Mouse (Mus musculus) right cerebral cortex, adult 18-20 months (tissue): ENCODE data around the gene Sync.

Source experiments
- DNase-seq: peaks from one replicate; pipeline ENCODE4 v3.0.0; 2022; ENCODE audit warnings: mixed read lengths

Gene Sync

GRCm38 (mm10) chr4:129307936-129308335 lies 20.5 kb downstream of the Sync start:
- no peak for DNase-seq

DNA sequence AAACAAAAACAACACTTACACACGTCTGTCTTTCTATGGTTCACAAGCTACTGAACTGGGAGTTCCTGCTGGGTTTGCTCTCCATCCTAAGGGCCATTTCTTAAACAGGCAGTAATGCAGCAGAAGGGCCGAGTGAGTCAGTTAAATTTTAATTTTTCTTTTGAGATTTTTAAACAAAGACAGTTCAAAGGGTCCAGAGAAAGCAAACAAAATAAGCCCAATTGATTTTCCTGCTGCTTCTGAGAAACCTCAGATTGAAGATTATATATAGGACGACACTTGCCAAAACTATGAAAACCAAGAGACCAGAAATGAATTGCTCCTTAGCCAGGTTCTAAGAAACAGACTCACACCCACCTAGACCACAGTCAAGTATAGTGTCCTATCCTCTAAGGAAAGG lies 26.5 kb downstream of the Sync start:
- DNase-seq = no peak

DNA sequence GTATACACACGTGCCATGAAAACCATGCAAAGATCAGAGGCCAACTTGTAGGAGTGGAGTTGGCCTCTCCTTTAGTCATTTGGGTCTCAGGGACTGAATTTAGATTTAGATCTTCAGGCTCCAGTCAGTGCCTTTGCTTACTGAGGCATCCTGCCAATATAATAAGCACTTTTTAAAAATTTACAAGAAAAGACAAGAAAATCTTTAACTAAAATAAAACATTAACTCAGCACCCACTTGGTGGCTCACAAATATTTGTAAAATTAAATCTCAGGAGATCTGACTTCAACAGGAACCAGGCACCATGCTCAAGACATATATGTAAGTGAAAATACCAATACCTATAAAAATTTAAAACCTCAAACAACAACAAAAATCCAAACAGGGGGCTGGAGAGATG lies 33.5 kb downstream of the Sync start:
- DNase-seq = no peak

- DNase-seq = peak; percentile 18
Measured at GRCm38 (mm10) chr4:129322042-129322441, 34.6 kb downstream of the Sync start.

DNA sequence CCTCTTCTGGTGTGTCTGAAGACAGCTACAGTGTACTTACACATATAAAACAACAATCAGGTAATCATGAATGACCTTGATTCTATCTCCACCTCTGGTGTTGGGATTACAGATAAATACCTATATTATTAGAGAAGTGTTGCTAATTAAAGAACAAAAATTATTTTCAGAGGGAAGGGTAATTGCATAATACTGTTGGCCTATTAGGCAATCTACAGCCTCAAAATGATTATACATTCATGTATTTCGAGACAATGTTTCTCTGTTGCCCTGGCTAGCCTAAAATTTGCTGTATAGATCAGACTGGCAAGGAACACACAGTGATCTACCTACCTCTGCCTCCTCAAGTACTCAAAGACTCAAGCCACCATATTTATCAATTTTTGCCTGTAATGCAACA lies 36.1 kb downstream of the Sync start:
- DNase-seq = no peak

GRCm38 (mm10) chr4:129324756-129325155 lies 37.3 kb downstream of the Sync start:
- peak; percentile 39 for DNase-seq

GRCm38 (mm10) chr4:129326191-129326590 lies 38.8 kb downstream of the Sync start:
- no peak for DNase-seq

- no peak for DNase-seq
Measured at GRCm38 (mm10) chr4:129332846-129333245, 45.4 kb downstream of the Sync start.

DNA sequence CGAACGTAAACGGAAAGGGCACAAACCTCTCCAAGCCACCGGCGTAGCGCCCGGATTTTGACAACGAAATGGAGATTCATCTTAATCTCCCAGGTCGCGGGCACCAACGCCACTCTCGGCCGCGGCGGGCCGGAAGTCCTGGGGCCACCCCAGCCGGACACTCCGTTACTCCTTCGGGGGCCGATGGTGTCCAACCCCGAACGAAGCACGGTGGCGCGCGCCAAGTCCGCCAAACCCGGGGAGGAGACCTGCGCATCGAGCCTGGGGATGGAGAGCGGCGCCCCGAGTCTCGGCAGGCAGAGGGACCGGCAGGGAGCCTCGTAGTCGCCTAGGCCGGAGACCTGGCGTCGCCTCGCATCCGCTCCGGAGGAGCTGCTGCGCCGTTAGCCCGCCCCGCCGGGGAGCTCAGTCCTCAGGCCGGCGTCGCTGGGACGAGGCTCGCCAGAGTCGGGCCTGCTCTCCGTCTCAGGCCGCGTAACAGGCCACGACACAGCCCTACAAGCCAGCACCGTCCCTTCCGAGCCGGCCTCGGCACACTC lies 47.3 kb downstream of the Sync start:
- DNase-seq = no peak

- DNase-seq = peak; percentile 96
Measured at GRCm38 (mm10) chr4:129335216-129336074, 48.0 kb downstream of the Sync start, which contains the start of the genes Rbbp4 and Zbtb8os. Gene Rbbp4 (minus strand): TSS chr4:129335370. Gene Zbtb8os (plus strand): TSS chr4:129335695.

GRCm38 (mm10) chr4:129336291-129336690 lies 48.9 kb downstream of the Sync start:
- DNase-seq = no peak

DNA sequence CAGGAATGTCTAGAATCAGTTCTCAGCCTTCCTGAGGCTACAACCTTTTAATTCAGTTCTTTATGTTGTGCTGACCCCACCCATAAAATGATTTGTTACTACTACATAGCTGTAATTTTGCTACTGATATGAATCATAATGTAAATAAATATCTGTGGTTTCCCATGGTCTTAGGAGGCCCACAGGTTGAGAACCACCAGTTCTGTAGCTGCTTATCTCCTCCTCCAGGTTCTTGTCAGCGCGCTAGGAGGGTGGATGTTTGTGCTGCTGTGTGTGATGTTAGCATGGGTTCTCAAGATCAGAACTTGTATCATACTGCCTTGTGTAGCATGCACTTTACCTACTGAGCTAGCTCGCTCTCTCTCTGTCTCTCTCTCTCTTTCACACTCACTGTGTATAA lies 52.3 kb downstream of the Sync start:
- no peak for DNase-seq

- no peak for DNase-seq
Measured at GRCm38 (mm10) chr4:129341888-129342287, 54.5 kb downstream of the Sync start.

GRCm38 (mm10) chr4:129342705-129343104 lies 55.3 kb downstream of the Sync start:
- DNase-seq = no peak

DNA sequence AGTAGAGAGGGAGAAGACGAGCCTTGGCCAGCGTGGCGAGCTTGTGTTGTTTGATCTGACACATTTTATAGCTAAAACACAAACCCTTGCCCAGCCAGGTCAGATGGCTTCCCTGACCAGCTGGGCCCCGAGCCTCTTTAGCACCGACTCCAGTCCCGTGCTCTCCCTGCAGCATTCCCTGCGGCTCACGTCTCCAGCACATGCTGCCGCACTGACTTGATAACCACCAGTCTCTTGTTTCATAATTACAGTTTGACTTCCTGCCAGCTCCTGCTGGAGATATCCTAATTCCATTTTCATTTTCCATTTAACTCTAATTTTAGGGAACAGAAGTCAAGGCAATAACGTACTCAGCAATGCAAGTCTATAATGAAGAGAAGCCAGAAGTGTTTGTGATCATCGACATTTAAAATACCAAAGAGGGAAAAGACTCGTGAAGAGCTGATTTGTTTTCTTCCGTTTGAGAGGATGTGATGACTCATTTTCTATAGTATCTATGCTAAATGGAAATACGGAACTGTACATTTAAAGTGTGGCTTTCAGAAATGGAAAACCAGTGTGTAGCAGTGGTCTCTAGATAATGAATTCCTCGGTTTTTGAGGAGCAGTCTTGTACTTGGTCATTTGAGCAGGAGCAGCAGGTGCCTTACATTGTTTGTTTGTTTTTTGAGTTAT lies 59.2 kb downstream of the Sync start:
- DNase-seq = peak; percentile 61

DNA sequence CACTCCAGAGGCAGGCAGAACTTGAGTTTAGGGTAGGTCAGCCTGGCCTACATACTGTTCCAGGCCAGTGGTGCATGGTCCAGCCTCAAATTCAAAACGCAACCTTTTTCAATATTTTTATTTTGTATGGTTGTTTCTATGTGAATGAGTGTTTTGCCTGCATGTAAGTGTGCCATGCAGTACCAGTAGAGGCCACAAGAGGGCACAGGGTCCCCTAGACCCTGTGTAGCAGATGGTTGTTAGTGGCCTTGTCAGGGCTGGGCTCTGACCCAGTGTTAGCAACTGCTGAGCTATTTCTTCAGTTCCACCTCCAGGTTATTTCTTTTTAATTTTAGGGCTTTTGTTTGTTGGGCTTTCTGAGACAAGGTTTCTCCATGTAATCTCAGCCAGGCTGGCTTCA lies 63.2 kb downstream of the Sync start:
- DNase-seq = peak; percentile 51

GRCm38 (mm10) chr4:129351111-129351510 lies 63.7 kb downstream of the Sync start:
- peak; percentile 80 for DNase-seq

- DNase-seq = no peak
Measured at GRCm38 (mm10) chr4:129353176-129353575, 65.8 kb downstream of the Sync start.

DNA sequence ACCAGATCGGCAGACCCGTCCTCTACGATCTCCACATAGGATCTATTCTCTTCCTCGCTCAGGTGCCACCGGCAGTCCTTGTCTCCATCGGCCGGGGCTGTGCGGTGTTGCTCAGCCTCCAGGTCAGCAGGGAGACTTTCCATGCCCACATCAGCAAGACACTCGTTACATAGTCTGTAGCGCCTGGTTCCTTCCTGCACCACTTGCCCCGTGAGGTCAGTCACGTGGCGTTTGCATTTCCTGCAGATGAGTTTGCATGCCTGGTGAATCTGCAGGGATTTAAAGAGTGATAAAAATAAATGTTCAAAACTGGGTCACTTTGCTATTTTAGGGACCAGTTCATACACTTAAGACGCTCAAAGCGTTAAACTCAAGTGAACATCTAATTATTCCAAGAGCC lies 66.8 kb downstream of the Sync start:
- peak; percentile 20 for DNase-seq

DNA sequence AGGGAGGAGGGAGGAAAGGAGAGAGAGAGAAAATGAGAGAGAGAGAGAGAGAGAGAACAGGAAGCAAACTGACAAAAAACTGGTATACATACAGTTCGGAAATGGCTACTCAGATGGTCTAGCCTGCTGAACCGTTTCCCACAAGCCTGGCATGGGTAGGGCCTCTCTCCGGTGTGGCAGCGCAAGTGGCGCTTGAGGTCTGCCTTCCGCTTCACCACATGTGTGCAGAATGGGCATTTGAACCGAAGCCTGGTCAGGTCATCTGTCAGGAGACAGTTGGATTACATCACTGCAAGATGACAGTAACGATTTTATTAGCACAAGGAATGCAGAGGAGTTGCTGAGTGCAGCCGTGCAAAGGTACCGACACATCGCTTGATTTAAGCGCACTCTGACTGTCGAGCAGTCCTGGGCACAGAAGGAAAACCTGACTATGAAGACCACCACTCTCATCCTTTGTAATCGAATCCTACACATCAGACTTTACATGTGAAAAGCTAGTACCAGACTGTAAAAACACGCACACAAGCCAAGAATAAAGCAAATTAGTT lies 70.3 kb downstream of the Sync start:
- no peak for DNase-seq
